Mouse (Mus musculus) megakaryocyte progenitor cell, adult 5-6 weeks (primary cell): ENCODE results near the gene Hormad1. TPM values are rescaled to one million over a fixed set of nuclear protein-coding genes. Genes with fewer than 3 reads are reported as not detected.

Source experiments
- ATAC-seq: replicated peaks from 2 replicates; pipeline ENCODE4 v1.8.0; 2016; ENCODE audit warnings: mild to moderate bottlenecking, moderate TSS enrichment, inconsistent platforms; ENCODE audit not compliant: poor library complexity
- total RNA-seq, 2 experiments: library from RNA; stranded (forward) in 1 of 2; stranded (reverse) in 1 of 2; fragments of 157-497, 149-512 nt in 1 of 2; fragments of 200-1000 nt in 1 of 2; gene quantifications; 2 replicates each; pipeline versions ENCODE4 v1.2.3 to v1.2.4; 2015 to 2017

Gene Hormad1
- total RNA-seq, 2 experiments from 2014 or later: not detected

DNA sequence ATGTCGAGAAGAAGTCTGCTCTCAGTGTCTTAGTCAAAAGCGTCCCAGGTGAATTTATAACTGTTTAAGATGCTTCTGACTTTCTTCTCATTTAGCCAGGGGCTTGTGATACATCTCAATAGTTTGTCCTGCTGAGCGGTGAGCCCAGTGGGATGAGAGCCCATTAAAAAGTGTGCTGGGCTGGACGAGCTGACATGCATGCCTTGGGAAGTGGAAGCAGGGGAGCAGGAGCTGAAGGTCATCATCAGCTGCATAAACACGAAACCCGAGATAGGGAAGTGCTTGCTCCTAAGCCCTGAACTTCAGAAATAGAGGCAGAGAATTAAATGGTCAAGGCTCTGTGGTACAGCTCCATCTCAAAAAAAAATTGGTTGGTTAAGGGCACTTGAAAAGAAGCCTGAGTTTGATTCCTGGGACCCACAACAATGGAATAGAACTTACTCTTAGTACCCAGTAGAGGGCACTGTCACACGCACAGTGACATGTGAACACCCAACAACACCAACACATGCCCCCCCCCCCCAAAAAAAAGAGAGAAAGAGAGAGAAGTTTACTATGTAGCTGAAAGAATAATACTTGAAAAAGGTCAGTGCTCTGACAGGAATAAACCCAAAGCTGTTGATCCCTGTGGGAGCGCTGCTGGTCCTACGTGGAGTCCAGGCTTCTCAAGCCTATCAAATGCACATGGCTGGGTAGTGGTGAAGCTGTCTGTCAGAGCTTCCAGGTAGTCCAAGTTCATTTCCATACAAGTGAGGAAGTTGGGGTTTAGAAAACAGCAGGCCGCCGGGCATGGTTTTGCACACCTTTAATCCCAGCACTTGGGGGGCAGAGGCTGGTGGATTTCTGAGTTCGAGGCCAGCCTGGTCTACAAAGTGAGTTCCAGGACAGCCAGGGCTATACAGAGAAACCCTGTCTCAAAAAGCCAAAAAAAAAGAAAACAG, 73.4 kb downstream of the Hormad1 start:
- peak; percentile 90 for ATAC-seq

GRCm38 (mm10) chr3:95635636-95636035, 76.2 kb downstream of the Hormad1 start:
- no peak for ATAC-seq

DNA sequence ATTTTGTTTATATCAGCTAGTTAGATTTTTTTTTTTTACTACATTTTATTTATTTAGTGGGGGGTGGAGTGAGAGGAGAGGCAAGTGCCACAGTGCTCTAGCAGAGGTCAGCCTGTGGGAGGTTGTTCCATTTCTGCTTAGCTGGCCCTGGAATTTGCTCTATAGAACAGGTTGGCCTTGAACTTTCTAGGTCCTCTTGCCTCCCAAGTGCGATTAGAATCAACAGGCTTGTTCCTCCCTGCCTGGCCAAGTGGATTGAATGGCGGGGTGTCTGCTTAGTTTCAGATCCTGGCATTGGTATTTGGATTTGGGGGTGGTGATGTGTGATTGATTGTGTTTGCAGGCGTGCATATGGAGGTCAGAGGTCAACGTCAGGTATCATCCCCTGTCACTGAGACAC, 76.6 kb downstream of the Hormad1 start:
- no peak for ATAC-seq

Other genes starting within 250 kb of the Hormad1 start
- 193 and 203 TPM in 2 replicates for gene Cers2, start 244.9 kb upstream of the Hormad1 start, total RNA-seq (2015)
- 91.3 and 98.4 TPM in 2 replicates for gene Cers2, start 244.9 kb upstream of the Hormad1 start, total RNA-seq (2017)
- gene Setdb1, start 202.5 kb upstream of the Hormad1 start, total RNA-seq (2015): 37.0 and 37.8 TPM in 2 replicates
- 31.5 and 34.7 TPM in 2 replicates for gene Setdb1, start 202.5 kb upstream of the Hormad1 start, total RNA-seq (2017)
- gene 4930558C23Rik, start 156.8 kb upstream of the Hormad1 start, total RNA-seq (2015): not detected in 2 replicates
- gene 4930558C23Rik, start 156.8 kb upstream of the Hormad1 start, total RNA-seq (2017): not detected in 2 replicates
- 19.3 and 23.6 TPM in 2 replicates for gene Arnt, start 125.3 kb upstream of the Hormad1 start, total RNA-seq (2015)
- gene Arnt, start 125.3 kb upstream of the Hormad1 start, total RNA-seq (2017): 14.7 and 21.4 TPM in 2 replicates
- gene Ctsk, start 60.4 kb upstream of the Hormad1 start, total RNA-seq (2015): 0.17 and 0.49 TPM in 2 replicates
- gene Ctsk, start 60.4 kb upstream of the Hormad1 start, total RNA-seq (2017): not detected in 2 replicates
- gene Ctss, start 32.9 kb upstream of the Hormad1 start, total RNA-seq (2015): 43.7 and 64.7 TPM in 2 replicates
- gene Ctss, start 32.9 kb upstream of the Hormad1 start, total RNA-seq (2017): 73.6 and 105 TPM in 2 replicates
- 57.3 and 60.3 TPM in 2 replicates for gene Golph3l, start 29.3 kb downstream of the Hormad1 start, total RNA-seq (2015)
- 40.0 and 66.2 TPM in 2 replicates for gene Golph3l, start 29.3 kb downstream of the Hormad1 start, total RNA-seq (2017)
- 32.6 and 37.1 TPM in 2 replicates for gene Ensa, start 65.3 kb downstream of the Hormad1 start, total RNA-seq (2015)
- gene Ensa, start 65.3 kb downstream of the Hormad1 start, total RNA-seq (2017): 49.7 and 66.8 TPM in 2 replicates
- gene Mcl1, start 99.1 kb downstream of the Hormad1 start, total RNA-seq (2015): 154 and 191 TPM in 2 replicates
- 131 and 135 TPM in 2 replicates for gene Mcl1, start 99.1 kb downstream of the Hormad1 start, total RNA-seq (2017)
- 0.17 and 1.4 TPM in 2 replicates for gene Adamtsl4, start 128.2 kb downstream of the Hormad1 start, total RNA-seq (2015)
- gene Adamtsl4, start 128.2 kb downstream of the Hormad1 start, total RNA-seq (2017): 0.33 TPM in 1 of 2 replicates, not detected in the other
- gene Ecm1, start 179.9 kb downstream of the Hormad1 start, total RNA-seq (2015): 3.9 and 5.4 TPM in 2 replicates
- gene Ecm1, start 179.9 kb downstream of the Hormad1 start, total RNA-seq (2017): 0.37 and 1.8 TPM in 2 replicates
- gene Tars2, start 200.5 kb downstream of the Hormad1 start, total RNA-seq (2015): 27.8 and 29.9 TPM in 2 replicates
- 47.3 and 52.2 TPM in 2 replicates for gene Tars2, start 200.5 kb downstream of the Hormad1 start, total RNA-seq (2017)